Mouse (Mus musculus): ENCODE measurements around the gene Fam19a3. TPM values are rescaled to one million over a fixed set of nuclear protein-coding genes. Genes with fewer than 3 reads are reported as not detected.

Fam19a3 gene
- polyA plus RNA-seq, 1 experiment from 2014 or later: 0.70 TPM

DNA sequence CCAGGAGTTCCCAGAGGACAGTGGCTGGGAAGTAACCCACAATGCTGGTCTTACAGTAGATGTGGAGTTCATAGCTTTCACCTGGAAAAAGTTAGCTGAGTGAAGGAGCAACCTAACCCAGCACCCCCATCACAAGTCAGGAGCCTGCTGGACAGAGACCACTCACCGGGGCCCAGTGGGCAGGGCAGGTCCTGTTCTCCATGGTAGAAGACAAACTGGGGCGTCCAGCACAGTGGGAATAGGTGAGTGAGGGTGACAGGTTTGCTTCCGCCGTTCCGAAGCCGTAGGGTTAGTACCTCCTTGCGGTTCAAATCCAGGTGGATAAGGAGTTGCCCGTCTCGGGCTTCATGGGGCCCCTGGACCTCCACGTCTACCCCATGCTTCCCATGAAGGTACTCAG lies 22.7 kb upstream of the Fam19a3 start:
- peaks cover 6% of the 10 kb centered on the region for H3K4me1 ChIP-seq
- H3K9me3 ChIP-seq: no peaks in the 10 kb centered on the region
- H3K27ac ChIP-seq: no peak overlapping the region
- 92% methylated on average over 10 of the region's 10 CpGs for WGBS
- no peaks in the 10 kb centered on the region for H3K27me3 ChIP-seq (ENCODE audit: insufficient read depth, poor library complexity, severe bottlenecking)
- peak; percentile 74 for DNase-seq (ENCODE audit: low spot score)
- H3K4me3 ChIP-seq: no peak overlapping the region
- peaks cover 70% of the 10 kb centered on the region for H3K36me3 ChIP-seq

GRCm38 (mm10) chr3:104801481-104801880 lies 19.8 kb upstream of the Fam19a3 start:
- 85% methylated on average over 6 of the region's 6 CpGs for WGBS
- peaks cover 84% of the 10 kb centered on the region for H3K36me3 ChIP-seq

GRCm38 (mm10) chr3:104800681-104801080 lies 19.0 kb upstream of the Fam19a3 start:
- Histone ChIP-seq H3K27ac (no peak overlapping the region), H3K4me3 (no peak overlapping the region), H3K9me3 (no peaks in the 10 kb centered on the region), H3K36me3 (peaks cover 88% of the 10 kb centered on the region), H3K4me1 (peaks cover 16% of the 10 kb centered on the region), H3K27me3 (ENCODE audit: insufficient read depth, poor library complexity, severe bottlenecking) (no peaks in the 10 kb centered on the region)
- WGBS: 89% methylated on average over 11 of the region's 11 CpGs
- no peak for DNase-seq (ENCODE audit: low spot score)

More at GRCm38 (mm10) chr3:104801481-104801880, 19.8 kb upstream of the Fam19a3 start:
- DNase-seq (ENCODE audit: low spot score): peak; percentile 53
- Histone ChIP-seq H3K27me3 (ENCODE audit: insufficient read depth, poor library complexity, severe bottlenecking) (no peaks in the 10 kb centered on the region), H3K9me3 (no peaks in the 10 kb centered on the region), H3K27ac (no peak overlapping the region), H3K4me1 (peaks cover 12% of the 10 kb centered on the region), H3K4me3 (no peak overlapping the region)

- Histone ChIP-seq H3K36me3 (peaks cover 86% of the 10 kb centered on the region), H3K27ac (no peak overlapping the region)
- DNase-seq (ENCODE audit: low spot score): no peak
Measured at GRCm38 (mm10) chr3:104796430-104797082, 14.9 kb upstream of the Fam19a3 start.

DNA sequence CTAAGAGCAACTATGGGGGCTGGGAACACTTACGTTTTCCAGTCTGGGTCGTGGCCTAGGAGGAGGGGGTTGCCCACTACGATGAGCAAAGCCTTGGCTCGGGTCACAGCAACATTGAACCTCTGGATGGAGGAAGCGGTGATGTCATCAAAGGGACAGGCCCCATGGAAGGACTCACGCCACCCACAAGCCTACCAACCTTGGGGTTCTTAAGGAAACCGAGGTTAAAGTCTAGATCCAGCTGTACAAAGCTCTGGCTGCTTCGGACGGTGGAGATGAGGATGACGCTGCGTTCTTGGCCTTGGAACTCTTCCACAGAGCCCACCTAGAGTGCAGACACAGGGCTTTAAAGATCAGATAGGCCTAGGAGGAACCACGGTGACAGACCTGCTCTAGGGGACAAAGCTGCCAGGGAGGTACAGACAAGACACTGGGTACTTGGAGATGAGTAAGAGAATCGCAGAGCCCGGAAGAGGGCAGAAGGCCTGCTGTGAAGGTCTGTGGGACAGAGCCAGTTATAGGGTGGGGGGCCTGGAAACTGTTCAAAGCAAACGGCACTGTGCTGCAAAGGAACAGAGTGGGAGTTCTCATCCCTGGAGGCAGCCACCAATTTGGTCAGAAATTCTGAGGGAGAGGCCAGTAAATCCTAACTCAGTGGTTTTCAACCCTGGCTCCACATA lies 14.2 kb upstream of the Fam19a3 start:
- peak overlapping the region; percentile 85 for H3K27ac ChIP-seq
- peaks cover 61% of the 10 kb centered on the region for H3K4me1 ChIP-seq
- H3K9me3 ChIP-seq: no peaks in the 10 kb centered on the region
- no peak overlapping the region for H3K4me3 ChIP-seq
- H3K36me3 ChIP-seq: peaks cover 86% of the 10 kb centered on the region
- no peaks in the 10 kb centered on the region for H3K27me3 ChIP-seq (ENCODE audit: insufficient read depth, poor library complexity, severe bottlenecking)
- 78% methylated on average over 15 of the region's 15 CpGs for WGBS
- DNase-seq (ENCODE audit: low spot score): no peak

More at GRCm38 (mm10) chr3:104796430-104797082, 14.9 kb upstream of the Fam19a3 start:
- Histone ChIP-seq H3K4me3 (no peak overlapping the region), H3K9me3 (no peaks in the 10 kb centered on the region), H3K4me1 (peaks cover 54% of the 10 kb centered on the region), H3K27me3 (ENCODE audit: insufficient read depth, poor library complexity, severe bottlenecking) (no peaks in the 10 kb centered on the region)
- WGBS: 74% methylated on average over 15 of the region's 15 CpGs

- H3K4me3 ChIP-seq: peak overlapping the region; percentile 33; the same call in 1 of the 2 replicates
- no peak for DNase-seq (ENCODE audit: low spot score)
- H3K27me3 ChIP-seq (ENCODE audit: insufficient read depth, poor library complexity, severe bottlenecking): no peaks in the 10 kb centered on the region
- no peaks in the 10 kb centered on the region for H3K9me3 ChIP-seq
- H3K36me3 ChIP-seq: peaks cover 78% of the 10 kb centered on the region
- WGBS: 62% methylated on average over 12 of the region's 12 CpGs
- H3K4me1 ChIP-seq: peaks cover 69% of the 10 kb centered on the region
- H3K27ac ChIP-seq: peak overlapping the region; percentile 85
Measured at GRCm38 (mm10) chr3:104794953-104795470, 13.4 kb upstream of the Fam19a3 start.

DNA sequence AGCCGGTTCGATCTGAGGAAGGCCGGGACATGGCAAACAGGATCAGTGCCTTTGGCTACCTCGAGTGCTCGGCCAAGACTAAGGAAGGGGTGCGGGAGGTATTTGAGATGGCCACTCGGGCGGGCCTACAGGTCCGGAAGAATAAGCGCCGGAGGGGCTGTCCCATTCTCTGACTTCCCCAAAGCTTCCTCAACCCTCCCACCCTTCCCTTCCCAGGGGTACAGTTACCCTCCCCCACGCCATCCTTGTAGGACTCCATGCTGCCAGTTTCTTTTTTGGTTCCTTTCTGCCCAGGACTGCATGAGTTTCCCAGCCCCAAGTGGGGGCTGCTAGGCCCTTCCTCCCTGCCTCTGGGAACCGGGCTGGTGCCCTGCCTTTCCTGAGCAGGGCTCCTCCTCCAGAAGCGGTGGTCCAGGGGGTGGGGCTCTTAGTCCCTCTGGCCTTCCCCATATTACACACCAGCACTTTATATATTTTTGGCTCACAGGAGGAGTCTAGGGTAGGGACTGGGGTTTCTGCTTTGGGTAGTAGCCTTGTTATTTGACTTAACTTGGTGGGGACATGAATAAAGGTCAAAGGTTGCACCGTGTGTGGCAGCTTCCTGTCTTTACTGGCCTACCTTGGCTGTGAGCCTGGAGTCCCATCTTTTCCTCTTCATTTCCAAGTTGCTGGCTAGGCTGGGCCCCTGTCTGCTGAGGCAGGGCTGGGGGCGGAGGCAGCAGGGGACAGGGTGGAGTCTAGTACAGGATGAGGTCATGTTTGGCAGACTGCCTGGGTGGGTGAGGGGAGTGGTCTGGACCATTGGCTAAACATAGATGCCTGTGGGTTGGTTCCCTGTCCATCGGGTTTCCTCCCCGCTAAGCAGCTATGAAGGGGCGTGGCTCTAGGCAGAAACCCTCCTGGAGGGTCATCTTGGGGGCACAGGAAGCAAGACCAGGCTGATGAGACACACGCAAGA lies 12.5 kb upstream of the Fam19a3 start:
- Histone ChIP-seq H3K27me3 (ENCODE audit: insufficient read depth, poor library complexity, severe bottlenecking) (no peaks in the 10 kb centered on the region), H3K4me1 (peaks cover 74% of the 10 kb centered on the region), H3K27ac (peak overlapping the region; percentile 85), H3K9me3 (no peaks in the 10 kb centered on the region), H3K36me3 (peaks cover 69% of the 10 kb centered on the region), H3K4me3 (peak overlapping the region; percentile 33)
- WGBS: 39% methylated on average over 20 of the region's 20 CpGs
- DNase-seq (ENCODE audit: low spot score): peak; percentile 98

- H3K4me3 ChIP-seq: no peak overlapping the region
- peaks cover 82% of the 10 kb centered on the region for H3K4me1 ChIP-seq
- H3K27ac ChIP-seq: peak overlapping the region; percentile 85; the same call in 1 of the 2 replicates
- H3K27me3 ChIP-seq (ENCODE audit: insufficient read depth, poor library complexity, severe bottlenecking): no peaks in the 10 kb centered on the region
- DNase-seq (ENCODE audit: low spot score): no peak
- peaks cover 61% of the 10 kb centered on the region for H3K36me3 ChIP-seq
- 61% methylated on average over 15 of the region's 15 CpGs for WGBS
- no peaks in the 10 kb centered on the region for H3K9me3 ChIP-seq
Measured at GRCm38 (mm10) chr3:104792360-104793270, 11.0 kb upstream of the Fam19a3 start.

- H3K27me3 ChIP-seq (ENCODE audit: insufficient read depth, poor library complexity, severe bottlenecking): no peaks in the 10 kb centered on the region
- peak overlapping the region; percentile 90; the same call in 1 of the 2 replicates for H3K27ac ChIP-seq
- peaks cover 78% of the 10 kb centered on the region for H3K4me1 ChIP-seq
- WGBS: 91% methylated on average over 8 of the region's 8 CpGs
- H3K36me3 ChIP-seq: peaks cover 51% of the 10 kb centered on the region
- no peaks in the 10 kb centered on the region for H3K9me3 ChIP-seq
- no peak for DNase-seq (ENCODE audit: low spot score)
- peak overlapping the region; percentile 79; the same call in 1 of the 2 replicates for H3K4me3 ChIP-seq
Measured at GRCm38 (mm10) chr3:104791671-104792070, 10.0 kb upstream of the Fam19a3 start.

- H3K4me1 ChIP-seq: peaks cover 73% of the 10 kb centered on the region
- no peak for DNase-seq (ENCODE audit: low spot score)
- no peaks in the 10 kb centered on the region for H3K27me3 ChIP-seq (ENCODE audit: insufficient read depth, poor library complexity, severe bottlenecking)
- peaks cover 46% of the 10 kb centered on the region for H3K36me3 ChIP-seq
- H3K9me3 ChIP-seq: no peaks in the 10 kb centered on the region
- H3K4me3 ChIP-seq: peak overlapping the region; percentile 79
- 15% methylated on average over 4 of the region's 4 CpGs for WGBS
- H3K27ac ChIP-seq: peak overlapping the region; percentile 90
Measured at GRCm38 (mm10) chr3:104791017-104791416, 9.4 kb upstream of the Fam19a3 start.

DNA sequence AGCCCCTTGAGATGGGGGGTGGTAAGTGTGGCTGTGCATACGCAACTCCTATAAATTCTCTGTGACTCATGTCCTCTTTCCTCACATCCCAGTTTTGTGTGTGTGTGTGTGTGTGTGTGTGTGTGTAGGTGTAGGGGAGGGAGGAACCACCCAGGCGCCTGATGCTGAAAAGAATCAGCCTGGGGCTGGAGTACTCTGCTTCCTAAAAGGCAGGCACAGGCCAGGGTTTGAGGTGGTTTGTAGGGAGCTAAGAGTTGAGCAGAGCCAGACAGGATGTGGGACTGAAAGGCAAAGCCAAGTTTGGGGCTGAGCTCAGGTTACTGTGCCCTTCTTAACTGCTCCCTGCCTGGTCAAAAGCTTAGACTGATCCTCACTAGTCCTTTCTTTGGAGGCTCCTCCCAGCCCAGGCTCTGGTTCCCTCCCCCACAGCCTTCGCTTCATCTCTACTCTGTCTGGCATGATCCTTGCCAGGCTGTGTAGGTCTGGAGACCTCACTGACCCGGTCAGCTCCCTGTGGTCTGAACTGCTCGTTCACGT lies 8.8 kb upstream of the Fam19a3 start:
- Histone ChIP-seq H3K4me3 (peak overlapping the region; percentile 79), H3K27ac (peak overlapping the region; percentile 90), H3K4me1 (peaks cover 68% of the 10 kb centered on the region), H3K9me3 (no peaks in the 10 kb centered on the region), H3K36me3 (peaks cover 46% of the 10 kb centered on the region), H3K27me3 (ENCODE audit: insufficient read depth, poor library complexity, severe bottlenecking) (no peaks in the 10 kb centered on the region)
- WGBS: 15% methylated on average over 6 of the region's 6 CpGs
- peak; percentile 88 for DNase-seq (ENCODE audit: low spot score)

Measured in heart, embryonic 10.5 days (tissue).